Mouse (Mus musculus): ENCODE data around the gene Rap1a. TPM values are rescaled to one million over a fixed set of nuclear protein-coding genes. Genes with fewer than 3 reads are reported as not detected.
"Not testable (repeated sequence)": the region's sequence is repeated elsewhere in the genome, so short reads cannot be mapped to it uniquely, and the experiment has no call there.

Rap1a gene
- total and polyA plus RNA-seq, 2 experiments from 2014 or later, result 19.0 to 78.6 TPM

GRCm38 (mm10) chr3:105705561-105705960, 95.6 kb downstream of the Rap1a start:
- Histone ChIP-seq H3K9ac (replicated peaks; ENCODE audit: low read length) (peak overlapping the region; percentile 56), H3K4me3 (ENCODE audit: low read length) (peak overlapping the region; percentile 52), H3K9me3 (ENCODE audit: low read length) (no peaks in the 10 kb centered on the region), H3K36me3 (ENCODE audit: insufficient read depth, low read length) (no peaks in the 10 kb centered on the region), H3K4me2 (ENCODE audit: low read depth, low read length) (peak overlapping the region; percentile 87), H3K27ac (peak overlapping the region; percentile 78), H3K27me3 (ENCODE audit: insufficient read depth, low read length) (0 out of 2 replicates have a peak, but pooled peaks cover 4% of the 10 kb centered on the region), H3K4me1 (ENCODE audit: insufficient read depth, low read length) (no peaks in the 10 kb centered on the region; the same call in 1 of the 2 replicates)
- no peak for TF ChIP-seq CTCF (IDR thresholded peaks at IDR 0.05; ENCODE audit: low read depth)
- ATAC-seq (no peak), DNase-seq (ENCODE audit: low spot score) (no peak)
- 7% methylated on average over 3 of the region's 3 CpGs for WGBS

DNA sequence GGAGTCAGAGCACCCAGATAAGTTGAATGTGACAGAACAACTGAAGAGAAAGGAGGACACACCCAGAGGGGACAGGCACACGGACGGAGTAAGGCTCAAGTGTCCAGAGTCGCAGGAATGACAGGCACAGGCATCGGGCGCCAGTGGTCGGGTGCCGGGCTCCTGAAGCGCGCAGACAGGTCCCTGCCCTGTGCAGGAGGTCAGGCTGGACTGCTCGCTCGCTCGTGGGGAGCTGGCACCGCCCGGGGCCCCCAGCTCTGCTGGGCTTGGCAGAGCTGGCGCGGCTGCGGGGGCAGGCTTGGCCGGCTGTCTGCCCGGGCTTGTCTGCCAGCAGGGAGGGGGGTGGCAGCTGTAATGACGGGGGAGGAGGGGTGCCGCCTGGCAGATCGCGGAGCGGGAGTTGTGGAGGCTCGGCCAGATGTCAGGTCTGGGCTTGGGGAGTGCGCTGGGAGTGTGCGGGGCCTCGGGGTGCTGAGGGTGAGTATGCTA, 96.0 kb downstream of the Rap1a start:
- DNase-seq (ENCODE audit: low spot score) (peak; percentile 78), ATAC-seq (peak; percentile 63)
- WGBS, result under 1% methylated on average over 28 of the region's 28 CpGs

DNA sequence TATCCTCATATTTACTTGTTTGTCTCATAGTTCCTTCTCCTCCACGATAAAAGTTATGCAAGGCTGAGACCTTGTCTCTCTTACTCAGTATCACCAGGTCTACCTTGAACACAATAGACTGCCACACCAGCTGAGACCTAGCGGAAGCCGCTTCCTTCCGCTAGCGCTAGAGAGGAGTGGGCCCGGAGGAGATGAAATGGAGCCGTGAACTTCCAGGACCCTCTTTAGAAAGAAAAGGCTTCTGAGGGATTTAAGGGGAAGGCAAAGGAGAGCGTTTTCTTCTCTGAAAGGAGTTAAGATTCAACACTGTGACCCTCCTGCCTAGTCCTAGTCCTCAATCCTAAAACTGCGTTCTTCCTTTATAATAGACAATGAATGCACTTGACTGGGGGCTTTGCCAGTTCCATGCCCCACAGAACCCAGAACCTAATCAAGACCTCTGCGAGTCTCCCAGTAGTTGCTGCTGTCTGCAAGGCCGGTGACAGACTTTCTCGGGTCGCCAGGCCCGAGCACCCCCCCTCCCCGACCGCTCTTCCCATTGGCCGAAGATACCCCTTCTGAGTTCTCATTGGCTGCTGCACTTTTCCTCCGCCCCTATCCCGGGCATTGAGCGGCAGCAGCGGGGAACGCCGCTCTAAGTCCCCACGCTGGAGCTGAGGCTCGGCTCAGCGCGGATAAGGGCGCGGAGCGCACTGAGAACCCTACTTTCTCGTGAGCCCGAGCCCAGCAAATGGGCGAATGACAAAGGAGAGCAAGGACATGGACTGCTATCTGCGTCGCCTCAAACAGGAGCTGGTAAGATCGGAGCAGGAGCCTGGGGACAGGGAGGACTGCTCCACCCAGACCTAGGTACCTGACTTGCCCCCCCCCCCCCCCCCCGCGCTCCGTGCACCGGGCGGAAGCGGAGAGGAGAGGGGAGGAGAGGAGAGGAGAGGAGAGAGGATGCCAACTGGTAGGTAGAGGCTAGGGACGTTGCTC, 96.8 kb downstream of the Rap1a start, which contains the start of gene Inka2:
Gene Inka2, plus strand, starts transcription at position 569 of the 978 bp plus-strand sequence.
- DNase-seq (ENCODE audit: low spot score), result peak; percentile 92
- Histone ChIP-seq H3K9me3 (ENCODE audit: low read length) (no peaks in the 10 kb centered on the region), H3K36me3 (ENCODE audit: insufficient read depth, low read length) (no peaks in the 10 kb centered on the region), H3K27ac (peak within 1 kb of the TSS; percentile 78), H3K4me1 (ENCODE audit: insufficient read depth, low read length) (no peaks in the 10 kb centered on the region; the same call in 1 of the 2 replicates), H3K4me2 (ENCODE audit: low read depth, low read length) (peak within 1 kb of the TSS; percentile 87), H3K4me3 (ENCODE audit: low read length) (peak within 1 kb of the TSS; percentile 52), H3K9ac (replicated peaks; ENCODE audit: low read length) (peak within 1 kb of the TSS; percentile 56), H3K27me3 (ENCODE audit: insufficient read depth, low read length) (0 out of 2 replicates have a peak, but pooled peaks cover 4% of the 10 kb centered on the region)
- TF ChIP-seq CTCF (IDR thresholded peaks at IDR 0.05; ENCODE audit: low read depth), result no peak
- WGBS, result 2% methylated on average over 40 of the region's 43 CpGs
- peak; percentile 93 for ATAC-seq

More for the DNA sequence above, 96.0 kb downstream of the Rap1a start:
- H3K9ac ChIP-seq (replicated peaks; ENCODE audit: low read length), result peak overlapping the region; percentile 56
- H3K4me1 ChIP-seq (ENCODE audit: insufficient read depth, low read length), result no peaks in the 10 kb centered on the region; the same call in 1 of the 2 replicates
- H3K36me3 ChIP-seq (ENCODE audit: insufficient read depth, low read length), result no peaks in the 10 kb centered on the region
- H3K27me3 ChIP-seq (ENCODE audit: insufficient read depth, low read length), result 0 out of 2 replicates have a peak, but pooled peaks cover 4% of the 10 kb centered on the region
- TF ChIP-seq CTCF (IDR thresholded peaks at IDR 0.05; ENCODE audit: low read depth), result no peak
- H3K4me3 ChIP-seq (ENCODE audit: low read length), result peak overlapping the region; percentile 52
- H3K9me3 ChIP-seq (ENCODE audit: low read length), result no peaks in the 10 kb centered on the region
- H3K4me2 ChIP-seq (ENCODE audit: low read depth, low read length), result peak overlapping the region; percentile 87
- H3K27ac ChIP-seq, result peak overlapping the region; percentile 78

DNA sequence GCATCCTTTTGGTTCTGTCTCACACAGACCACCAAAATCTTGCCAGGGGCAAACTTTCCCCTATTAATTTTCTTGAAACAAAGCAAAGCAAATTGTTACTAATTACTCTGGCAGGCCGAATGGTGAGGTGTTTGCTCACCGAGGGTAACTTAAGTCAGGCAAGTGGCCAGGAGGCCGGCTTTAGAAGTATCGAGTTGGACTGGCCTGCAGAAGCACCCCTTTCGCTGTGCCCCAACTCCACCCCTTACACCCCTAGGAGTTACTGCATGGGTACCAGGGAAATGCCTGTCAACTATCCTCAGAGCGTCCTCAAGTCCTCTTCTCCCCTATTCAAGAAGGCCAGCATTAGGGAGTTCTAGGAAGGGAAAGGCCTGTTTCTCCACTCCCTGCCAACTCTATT, 97.6 kb downstream of the Rap1a start:
- Histone ChIP-seq H3K9ac (replicated peaks; ENCODE audit: low read length) (no peak overlapping the region), H3K4me2 (ENCODE audit: low read depth, low read length) (peak overlapping the region; percentile 87; the same call in 1 of the 2 replicates), H3K27ac (0 out of 2 replicates have a peak overlapping the region, but pooled peaks have one; percentile 78), H3K4me3 (ENCODE audit: low read length) (no peak overlapping the region), H3K27me3 (ENCODE audit: insufficient read depth, low read length) (0 out of 2 replicates have a peak, but pooled peaks cover 4% of the 10 kb centered on the region), H3K36me3 (ENCODE audit: insufficient read depth, low read length) (no peaks in the 10 kb centered on the region), H3K4me1 (ENCODE audit: insufficient read depth, low read length) (no peaks in the 10 kb centered on the region; the same call in 1 of the 2 replicates), H3K9me3 (ENCODE audit: low read length) (no peaks in the 10 kb centered on the region)
- ATAC-seq (no peak), DNase-seq (ENCODE audit: low spot score) (no peak)
- no peak for TF ChIP-seq CTCF (IDR thresholded peaks at IDR 0.05; ENCODE audit: low read depth)
- WGBS, result 51% methylated on average over 6 of the region's 6 CpGs

GRCm38 (mm10) chr3:105701399-105701798, 99.7 kb downstream of the Rap1a start:
- Histone ChIP-seq H3K9ac (replicated peaks; ENCODE audit: low read length) (no peak overlapping the region), H3K4me3 (ENCODE audit: low read length) (no peak overlapping the region), H3K36me3 (ENCODE audit: insufficient read depth, low read length) (no peaks in the 10 kb centered on the region), H3K9me3 (ENCODE audit: low read length) (no peaks in the 10 kb centered on the region), H3K27me3 (ENCODE audit: insufficient read depth, low read length) (0 out of 2 replicates have a peak, but pooled peaks cover 4% of the 10 kb centered on the region), H3K4me2 (ENCODE audit: low read depth, low read length) (no peak overlapping the region), H3K27ac (no peak overlapping the region), H3K4me1 (ENCODE audit: insufficient read depth, low read length) (no peaks in the 10 kb centered on the region)
- ATAC-seq (no peak), DNase-seq (ENCODE audit: low spot score) (no peak)
- WGBS, result 62% methylated on average over 5 of the region's 5 CpGs
- no peak for TF ChIP-seq CTCF (IDR thresholded peaks at IDR 0.05; ENCODE audit: low read depth)

- H3K4me2 ChIP-seq (ENCODE audit: low read depth, low read length); H3K9ac ChIP-seq (replicated peaks; ENCODE audit: low read length); H3K27me3 ChIP-seq (ENCODE audit: insufficient read depth, low read length); H3K27ac ChIP-seq; H3K9me3 ChIP-seq (ENCODE audit: low read length); H3K4me1 ChIP-seq (ENCODE audit: insufficient read depth, low read length); H3K4me3 ChIP-seq (ENCODE audit: low read length); ATAC-seq; DNase-seq (ENCODE audit: low spot score); H3K36me3 ChIP-seq (ENCODE audit: insufficient read depth, low read length): not testable (repeated sequence)
- WGBS, result 48% methylated on average over 1 of the region's 1 CpGs
These were observed 100.3 kb downstream of the Rap1a start for GRCm38 (mm10) chr3:105700786-105701185.

Measured in hindbrain, postnatal 0 days (tissue).